Mouse (Mus musculus): ENCODE results near the gene Apba1. TPM values are rescaled to one million over a fixed set of nuclear protein-coding genes. Genes with fewer than 3 reads are reported as not detected.

Gene Apba1
- total RNA-seq, 1 experiment from 2014 or later = 3.6 TPM

GRCm38 (mm10) chr19:23875819-23876218, 117.1 kb downstream of the Apba1 start:
- DNase-seq = no peak

GRCm38 (mm10) chr19:23879862-23880261, 121.2 kb downstream of the Apba1 start:
- no peak for DNase-seq

GRCm38 (mm10) chr19:23886169-23886568, 127.5 kb downstream of the Apba1 start:
- no peak for DNase-seq

- DNase-seq = no peak
Observed at GRCm38 (mm10) chr19:23891421-23891820, 132.7 kb downstream of the Apba1 start.

- DNase-seq = no peak
Observed at GRCm38 (mm10) chr19:23892633-23893032, 133.9 kb downstream of the Apba1 start.

GRCm38 (mm10) chr19:23893093-23893889, 134.6 kb downstream of the Apba1 start:
- peak; percentile 34 for DNase-seq

GRCm38 (mm10) chr19:23893946-23894345, 135.3 kb downstream of the Apba1 start:
- no peak for DNase-seq

- DNase-seq = no peak
Observed at GRCm38 (mm10) chr19:23894822-23895221, 136.1 kb downstream of the Apba1 start.

- peak; percentile 9 for DNase-seq
Observed at GRCm38 (mm10) chr19:23896915-23897314, 138.2 kb downstream of the Apba1 start.

GRCm38 (mm10) chr19:23898501-23898900, 139.8 kb downstream of the Apba1 start:
- DNase-seq = no peak

GRCm38 (mm10) chr19:23901177-23901576, 142.5 kb downstream of the Apba1 start:
- DNase-seq = peak; percentile 56

GRCm38 (mm10) chr19:23901768-23902167, 143.1 kb downstream of the Apba1 start:
- DNase-seq = no peak

GRCm38 (mm10) chr19:23903066-23903465, 144.4 kb downstream of the Apba1 start:
- DNase-seq = no peak

- no peak for DNase-seq
Observed at GRCm38 (mm10) chr19:23904922-23905321, 146.2 kb downstream of the Apba1 start.

- no peak for DNase-seq
Observed at GRCm38 (mm10) chr19:23905772-23906171, 147.1 kb downstream of the Apba1 start.

GRCm38 (mm10) chr19:23910345-23910744, 151.7 kb downstream of the Apba1 start:
- no peak for DNase-seq

- DNase-seq = no peak
Observed at GRCm38 (mm10) chr19:23919384-23920219, 160.9 kb downstream of the Apba1 start.

- no peak for DNase-seq
Observed at GRCm38 (mm10) chr19:23920220-23920544, 161.5 kb downstream of the Apba1 start.

- DNase-seq = no peak
Observed at GRCm38 (mm10) chr19:23922601-23923000, 163.9 kb downstream of the Apba1 start.

GRCm38 (mm10) chr19:23924057-23924456, 165.4 kb downstream of the Apba1 start:
- DNase-seq = no peak

GRCm38 (mm10) chr19:23924791-23925190, 166.1 kb downstream of the Apba1 start:
- no peak for DNase-seq

- no peak for DNase-seq
Observed at GRCm38 (mm10) chr19:23925541-23925940, 166.9 kb downstream of the Apba1 start.

- no peak for DNase-seq
Observed at GRCm38 (mm10) chr19:23930826-23931225, 172.1 kb downstream of the Apba1 start.

Data from adrenal gland, postnatal 25 days (tissue).